Mouse (Mus musculus): ENCODE measurements at regions not wholly inside any gene's neighbourhood (a gene's known extent, or its start where the extent isn't known, plus 50 kb on each side); places are given as distances from the start of the nearest gene placed in this dataset.

DNA sequence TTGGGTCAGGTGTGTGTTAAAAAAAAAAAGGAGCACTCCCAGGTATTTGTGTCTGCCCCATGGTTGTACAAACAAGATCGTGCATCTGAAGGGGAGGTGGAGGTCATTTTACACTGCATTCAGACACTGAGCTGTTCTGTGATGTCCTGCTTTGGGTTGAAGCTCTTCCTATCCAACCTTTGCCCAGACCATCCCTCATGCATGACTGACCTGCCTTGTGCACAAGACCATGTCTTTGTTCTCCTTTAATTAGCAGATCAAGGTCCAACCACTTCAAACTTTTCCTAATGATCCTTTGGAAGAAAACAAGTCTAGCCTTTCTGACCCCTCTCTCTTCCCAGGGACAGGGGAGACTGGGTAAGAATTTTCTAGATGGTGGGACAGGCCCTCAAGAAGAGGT is 143.0 kb upstream of the Maf start:
- no peak for TF ChIP-seq CTCF (IDR thresholded peaks at IDR 0.05; ENCODE audit: low read depth, low read length)
- no peak for TF ChIP-seq POLR2A (IDR thresholded peaks at IDR 0.05; ENCODE audit: extremely low read depth, insufficient read depth, low read length)

Measured in liver, adult 2 months (tissue).